Mouse (Mus musculus): ENCODE measurements at regions not wholly inside any gene's neighbourhood (a gene's known extent, or its start where the extent isn't known, plus 50 kb on each side); places are given as distances from the start of the nearest gene placed in this dataset.
"Not testable (repeated sequence)": the region's sequence is repeated elsewhere in the genome, so short reads cannot be mapped to it uniquely, and the experiment has no call there.

DNA sequence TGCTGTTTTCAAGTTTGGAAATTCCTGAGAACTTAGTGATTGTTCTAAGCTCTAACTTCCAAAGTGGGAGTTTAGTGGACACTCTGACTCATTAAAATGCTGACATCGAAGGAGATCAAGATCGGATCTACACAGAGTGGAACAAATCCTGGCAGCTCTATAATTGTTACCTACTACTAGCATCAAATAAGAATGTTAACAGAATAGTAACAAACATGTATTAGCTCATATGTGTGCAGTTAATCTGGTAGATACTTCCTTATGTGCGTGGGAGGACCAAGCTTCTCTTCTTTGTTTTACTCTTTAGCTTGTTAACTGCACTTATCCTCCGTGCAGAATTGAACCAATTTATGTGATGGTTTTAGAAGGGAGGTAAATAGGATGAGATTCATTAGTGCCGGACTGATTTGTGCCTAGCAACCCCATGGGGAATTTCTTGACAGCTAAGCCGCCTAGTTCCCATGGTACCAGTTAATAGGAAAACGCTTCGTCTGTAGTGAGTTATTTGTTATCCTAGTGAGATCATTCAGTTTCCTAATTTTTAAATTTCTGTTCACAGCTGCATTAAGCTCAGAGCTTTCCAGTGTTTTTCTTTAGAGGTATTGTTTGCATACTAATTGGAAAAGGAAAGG is 193.1 kb downstream of the Arl6ip6 start:
- H3K36me3 ChIP-seq (ENCODE audit: control insufficient read depth, insufficient read depth, low read length, poor library complexity, severe bottlenecking): no peaks in the 10 kb centered on the region
- no peak overlapping the region for H3K27ac ChIP-seq (ENCODE audit: insufficient read depth, low read depth, low read length, poor library complexity, severe bottlenecking)
- no peak for DNase-seq (ENCODE audit: low read depth, low spot score)
- no peaks in the 10 kb centered on the region for H3K4me1 ChIP-seq (ENCODE audit: control insufficient read depth in 2 of 2, insufficient read depth in 2 of 2, low read length in 2 of 2, poor library complexity in 1 of 2)
- H3K9ac ChIP-seq (ENCODE audit: insufficient read depth, low read depth, low read length, poor library complexity, severe bottlenecking): no peak overlapping the region
- no peak overlapping the region for H3K4me3 ChIP-seq (ENCODE audit: insufficient read depth in 1 of 2, low read depth in 1 of 2, low read length in 2 of 2, poor library complexity in 1 of 2, severe bottlenecking in 1 of 2)
- H3K9me3 ChIP-seq (ENCODE audit: control insufficient read depth, insufficient read depth, low read depth, low read length): no peaks in the 10 kb centered on the region
- no peak for TF ChIP-seq ZC3H11A (IDR thresholded peaks at IDR 0.05; ENCODE audit: borderline replicate concordance, low read depth, low read length)
- TF ChIP-seq ZNF384 (IDR thresholded peaks at IDR 0.05; ENCODE audit: low read depth, low read length): no peak
- no peak for TF ChIP-seq CHD2 (IDR thresholded peaks at IDR 0.05; ENCODE audit: low read depth, low read length)
- TF ChIP-seq MAFK (IDR thresholded peaks at IDR 0.05; ENCODE audit: insufficient read depth, low read depth, low read length): no peak
- TF ChIP-seq HCFC1 (IDR thresholded peaks at IDR 0.05; ENCODE audit: borderline replicate concordance, insufficient read depth, low read length): no peak
- in situ Hi-C loops (cut with MboI; ENCODE audit: low sequenced_read_pairs in 2 of 2, unreplicated experiment in 2 of 2): no loop called here

DNA sequence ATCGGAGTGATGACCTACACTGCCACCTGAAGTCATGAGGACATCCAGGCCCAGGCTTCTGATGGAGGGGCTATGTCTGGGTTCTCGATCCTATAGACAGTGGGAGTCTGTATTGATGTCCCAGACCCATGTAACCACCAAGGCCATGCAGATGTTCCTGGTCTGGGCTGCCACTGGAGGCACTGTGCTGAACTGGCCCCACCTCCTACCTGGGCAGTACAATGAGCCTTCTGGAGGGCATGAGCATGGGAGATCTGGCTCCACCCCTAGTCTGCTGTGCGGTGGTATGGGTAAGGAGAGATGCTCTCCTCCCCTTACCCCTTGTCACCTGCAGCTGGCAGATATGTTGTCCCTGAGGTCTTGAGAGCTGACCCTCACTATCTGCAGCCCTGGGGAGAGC is 197.1 kb downstream of the Arl6ip6 start:
- H3K27ac ChIP-seq (ENCODE audit: insufficient read depth, low read depth, low read length, poor library complexity, severe bottlenecking): no peak overlapping the region
- in situ Hi-C loops (cut with MboI; ENCODE audit: low sequenced_read_pairs in 2 of 2, unreplicated experiment in 2 of 2): no loop called here

DNA sequence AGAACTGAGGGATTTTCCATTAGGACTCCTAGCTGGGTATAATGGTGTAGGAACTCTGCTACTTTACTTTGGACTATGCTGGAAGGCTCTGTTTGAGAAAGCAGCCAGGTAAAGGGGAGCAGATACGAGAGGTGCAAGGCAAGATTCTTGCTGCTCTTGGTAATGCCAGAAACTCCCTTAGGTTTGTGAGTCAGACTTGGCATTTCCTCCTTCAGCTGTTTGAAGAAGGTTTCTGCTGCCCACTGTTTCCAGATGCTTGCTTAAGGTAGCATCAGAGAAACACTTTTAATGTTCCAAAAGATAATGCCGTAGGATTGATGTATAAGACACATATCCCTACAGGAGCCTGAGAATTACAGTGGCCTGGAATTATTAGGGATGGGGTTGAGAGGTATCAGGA is 222.9 kb downstream of the Arl6ip6 start:
- H3K9me3 ChIP-seq (ENCODE audit: control insufficient read depth, insufficient read depth, low read depth, low read length): no peaks in the 10 kb centered on the region
- TF ChIP-seq ZNF384 (IDR thresholded peaks at IDR 0.05; ENCODE audit: low read depth, low read length) (no peak), MAFK (IDR thresholded peaks at IDR 0.05; ENCODE audit: insufficient read depth, low read depth, low read length) (no peak), ZC3H11A (IDR thresholded peaks at IDR 0.05; ENCODE audit: borderline replicate concordance, low read depth, low read length) (no peak), HCFC1 (IDR thresholded peaks at IDR 0.05; ENCODE audit: borderline replicate concordance, insufficient read depth, low read length) (no peak), CHD2 (IDR thresholded peaks at IDR 0.05; ENCODE audit: low read depth, low read length) (no peak)
- in situ Hi-C loops (cut with MboI; ENCODE audit: low sequenced_read_pairs in 2 of 2, unreplicated experiment in 2 of 2): no loop called here

More for the DNA sequence above, 197.1 kb downstream of the Arl6ip6 start:
- no peak overlapping the region for H3K9ac ChIP-seq (ENCODE audit: insufficient read depth, low read depth, low read length, poor library complexity, severe bottlenecking)
- DNase-seq (ENCODE audit: low read depth, low spot score): no peak
- no peak overlapping the region for H3K4me3 ChIP-seq (ENCODE audit: insufficient read depth in 1 of 2, low read depth in 1 of 2, low read length in 2 of 2, poor library complexity in 1 of 2, severe bottlenecking in 1 of 2)
- no peaks in the 10 kb centered on the region for H3K36me3 ChIP-seq (ENCODE audit: control insufficient read depth, insufficient read depth, low read length, poor library complexity, severe bottlenecking)
- TF ChIP-seq ZNF384 (IDR thresholded peaks at IDR 0.05; ENCODE audit: low read depth, low read length) (no peak), HCFC1 (IDR thresholded peaks at IDR 0.05; ENCODE audit: borderline replicate concordance, insufficient read depth, low read length) (no peak), MAFK (IDR thresholded peaks at IDR 0.05; ENCODE audit: insufficient read depth, low read depth, low read length) (no peak), ZC3H11A (IDR thresholded peaks at IDR 0.05; ENCODE audit: borderline replicate concordance, low read depth, low read length) (no peak), CHD2 (IDR thresholded peaks at IDR 0.05; ENCODE audit: low read depth, low read length) (no peak)
- no peaks in the 10 kb centered on the region for H3K9me3 ChIP-seq (ENCODE audit: control insufficient read depth, insufficient read depth, low read depth, low read length)
- H3K4me1 ChIP-seq (ENCODE audit: control insufficient read depth in 2 of 2, insufficient read depth in 2 of 2, low read length in 2 of 2, poor library complexity in 1 of 2): no peaks in the 10 kb centered on the region

DNA sequence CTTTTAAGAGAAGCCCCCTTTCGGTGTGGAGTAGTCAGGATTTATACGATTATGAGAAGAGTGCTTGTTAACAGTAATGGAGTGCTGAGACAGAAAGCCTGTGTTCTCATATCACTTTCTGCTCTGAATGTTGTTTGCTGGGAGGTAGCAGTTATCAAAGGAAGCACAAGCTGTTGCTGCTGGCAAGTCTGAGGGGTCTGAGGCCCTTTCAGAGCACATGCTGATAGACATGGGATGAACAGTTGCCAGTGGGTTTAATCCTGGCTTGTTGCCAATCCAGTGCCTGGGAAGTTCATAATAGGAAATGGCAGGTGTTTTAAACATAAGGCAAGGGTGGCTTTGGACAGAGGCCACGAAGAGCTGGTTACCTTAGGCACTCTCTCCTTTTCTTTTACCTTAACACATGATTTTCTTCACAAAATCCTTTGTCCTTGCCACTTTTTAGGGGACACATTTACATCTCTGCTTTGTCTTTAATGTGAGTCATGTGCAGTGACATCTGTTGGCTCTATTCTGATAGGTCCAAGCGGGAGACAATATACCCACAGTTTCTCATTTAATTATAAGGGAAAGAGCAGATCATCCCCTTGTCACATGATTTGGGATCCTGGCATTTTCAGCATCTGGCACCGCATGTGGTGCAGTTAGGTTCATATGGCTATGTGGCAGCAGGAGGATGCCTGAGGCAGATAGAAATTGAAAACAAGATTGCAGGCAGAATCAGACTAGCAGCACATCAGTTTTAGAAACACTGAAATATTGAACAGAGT is 245.7 kb downstream of the Arl6ip6 start:
- Histone ChIP-seq H3K4me3 (ENCODE audit: insufficient read depth in 1 of 2, low read depth in 1 of 2, low read length in 2 of 2, poor library complexity in 1 of 2, severe bottlenecking in 1 of 2) (no peak overlapping the region), H3K27ac (ENCODE audit: insufficient read depth, low read depth, low read length, poor library complexity, severe bottlenecking) (no peak overlapping the region), H3K9me3 (ENCODE audit: control insufficient read depth, insufficient read depth, low read depth, low read length) (no peaks in the 10 kb centered on the region), H3K4me1 (ENCODE audit: control insufficient read depth in 2 of 2, insufficient read depth in 2 of 2, low read length in 2 of 2, poor library complexity in 1 of 2) (no peaks in the 10 kb centered on the region), H3K36me3 (ENCODE audit: control insufficient read depth, insufficient read depth, low read length, poor library complexity, severe bottlenecking) (no peaks in the 10 kb centered on the region), H3K9ac (ENCODE audit: insufficient read depth, low read depth, low read length, poor library complexity, severe bottlenecking) (no peak overlapping the region)
- no peak for DNase-seq (ENCODE audit: low read depth, low spot score)
- in situ Hi-C loops (cut with MboI; ENCODE audit: low sequenced_read_pairs in 2 of 2, unreplicated experiment in 2 of 2): no loop called here
- TF ChIP-seq CHD2 (IDR thresholded peaks at IDR 0.05; ENCODE audit: low read depth, low read length): no peak

More for the DNA sequence above, 222.9 kb downstream of the Arl6ip6 start:
- DNase-seq (ENCODE audit: low read depth, low spot score): no peak
- Histone ChIP-seq H3K27ac (ENCODE audit: insufficient read depth, low read depth, low read length, poor library complexity, severe bottlenecking) (no peak overlapping the region), H3K36me3 (ENCODE audit: control insufficient read depth, insufficient read depth, low read length, poor library complexity, severe bottlenecking) (no peaks in the 10 kb centered on the region), H3K4me1 (ENCODE audit: control insufficient read depth in 2 of 2, insufficient read depth in 2 of 2, low read length in 2 of 2, poor library complexity in 1 of 2) (no peaks in the 10 kb centered on the region), H3K4me3 (ENCODE audit: insufficient read depth in 1 of 2, low read depth in 1 of 2, low read length in 2 of 2, poor library complexity in 1 of 2, severe bottlenecking in 1 of 2) (no peak overlapping the region), H3K9ac (ENCODE audit: insufficient read depth, low read depth, low read length, poor library complexity, severe bottlenecking) (no peak overlapping the region)

DNA sequence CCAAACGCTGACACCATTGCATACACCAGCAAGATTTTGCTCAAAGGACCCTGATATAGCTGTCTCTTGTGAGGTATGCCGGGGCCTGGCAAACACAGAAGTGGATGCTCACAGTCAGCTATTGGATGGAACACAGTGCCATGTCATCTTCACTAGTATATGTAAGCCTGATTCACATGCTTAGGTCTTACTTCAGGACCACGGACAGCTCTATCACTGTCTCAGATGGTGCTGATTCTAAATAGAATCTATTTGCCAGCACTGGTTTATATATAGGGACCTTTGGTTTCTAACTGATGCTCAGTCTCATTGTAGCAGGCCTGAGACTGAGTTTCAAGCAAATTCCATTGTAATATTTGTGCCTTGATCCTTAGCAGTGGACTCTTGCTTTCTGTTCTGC is 248.8 kb downstream of the Arl6ip6 start:
- H3K9ac ChIP-seq (ENCODE audit: insufficient read depth, low read depth, low read length, poor library complexity, severe bottlenecking); H3K9me3 ChIP-seq (ENCODE audit: control insufficient read depth, insufficient read depth, low read depth, low read length); H3K27ac ChIP-seq (ENCODE audit: insufficient read depth, low read depth, low read length, poor library complexity, severe bottlenecking); H3K4me1 ChIP-seq (ENCODE audit: control insufficient read depth in 2 of 2, insufficient read depth in 2 of 2, low read length in 2 of 2, poor library complexity in 1 of 2); H3K36me3 ChIP-seq (ENCODE audit: control insufficient read depth, insufficient read depth, low read length, poor library complexity, severe bottlenecking); in situ Hi-C loops (cut with MboI; ENCODE audit: low sequenced_read_pairs in 2 of 2, unreplicated experiment in 2 of 2); H3K4me3 ChIP-seq (ENCODE audit: insufficient read depth in 1 of 2, low read depth in 1 of 2, low read length in 2 of 2, poor library complexity in 1 of 2, severe bottlenecking in 1 of 2): not testable (repeated sequence)
- DNase-seq (ENCODE audit: low read depth, low spot score): peak; percentile 62

Measured in ES-E14 (cell line).